Mouse (Mus musculus) left cerebral cortex, postnatal 14 days (tissue): ENCODE measurements around the gene Rhoq. TPM values are rescaled to one million over a fixed set of nuclear protein-coding genes. Genes with fewer than 3 reads are reported as not detected.

Experiments used
- DNase-seq, 2 experiments: peaks; one replicate each; pipeline ENCODE4 v3.0.0; 2021 to 2022; ENCODE audit warnings: low spot score in 2 of 2, mixed read lengths in 1 of 2
- intact Hi-C: fragments of 180-260 bp; cut with DNase I; formaldehyde crosslinking; loops from one replicate; pipeline ENCODE4 v1.15.1; 2025
- total RNA-seq, 2 experiments: library from RNA; stranded (reverse); gene quantifications; 2 replicates each; pipeline ENCODE4 v1.2.3; 2021

The Rhoq gene
- total RNA-seq, 2 experiments from 2014 or later: 32.2 to 32.3 TPM

DNA sequence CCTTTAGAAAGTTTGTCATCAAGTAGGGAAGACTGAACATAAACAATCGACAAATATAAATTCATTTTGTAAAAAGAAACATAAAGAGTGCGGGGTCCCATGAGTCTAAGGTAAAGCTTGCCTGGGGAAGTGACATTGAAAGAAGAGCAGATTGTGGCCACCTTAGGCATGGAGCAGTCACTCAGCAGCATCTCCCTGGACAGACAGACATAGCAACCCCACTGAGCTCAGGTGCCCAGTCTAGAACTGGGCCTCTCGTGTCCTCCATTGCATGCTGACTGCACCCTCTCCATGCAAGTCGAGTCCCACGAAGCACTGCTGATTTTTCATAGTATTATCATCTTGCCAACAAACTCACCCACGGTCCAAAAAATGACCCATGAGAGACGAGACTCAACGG lies 81.9 kb downstream of the Rhoq start:
- intact Hi-C loops: loop anchor here (2.0 to 10.0 kb wide), 4 partner anchors 63 to 530 kb away; partner anchors contain the start of gene Socs5
- no peak for DNase-seq

Other genes with a start within 250 kb of the Rhoq start
- gene Epas1, start 209.4 kb upstream of the Rhoq start, total RNA-seq: 10 to 100 TPM; 90.1 to 93.8 TPM
- gene Tmem247, start 45.7 kb upstream of the Rhoq start, total RNA-seq: not detected
- not detected for gene Atp6v1e2, start 15.2 kb upstream of the Rhoq start, total RNA-seq
- gene Pigf, start 62.3 kb downstream of the Rhoq start, total RNA-seq: 10 to 100 TPM; 16.6 to 16.9 TPM
- gene Cript, start 62.5 kb downstream of the Rhoq start, total RNA-seq: 10 to 100 TPM; 58.6 to 61.3 TPM
- 10 to 100 TPM; 74.9 to 79.7 TPM for gene Socs5, start 144.6 kb downstream of the Rhoq start, total RNA-seq